Mouse (Mus musculus) bone marrow macrophage, adult 2 months (primary cell): ENCODE measurements around the gene Pcid2.

ENCODE experiments used
- CTCF ChIP-seq: IDR thresholded peaks from 2 replicates; pipeline ENCODE4 v1.5.1; 2012; ENCODE audit warnings: low read depth, mild to moderate bottlenecking, low read length, moderate library complexity
- POLR2A ChIP-seq: IDR thresholded peaks from 2 replicates; pipeline ENCODE4 v1.6.1; 2012; ENCODE audit warnings: mild to moderate bottlenecking, low read depth, low read length, borderline replicate concordance

GRCm38 (mm10) chr8:13105087-13105881 lies at the start of gene Pcid2, which contains the start of gene Cul4a:
- 0 out of 2 replicates have a peak, but pooled peaks have one; percentile 27 for TF ChIP-seq CTCF
- peak; percentile 88; the same call in 1 of the 2 replicates for TF ChIP-seq POLR2A
